Mouse (Mus musculus): ENCODE data around the gene Fuz. TPM values are rescaled to one million over a fixed set of nuclear protein-coding genes. Genes with fewer than 3 reads are reported as not detected.

Gene Fuz
- polyA plus RNA-seq, 1 experiment from 2014 or later = 13.2 TPM

GRCm38 (mm10) chr7:44884637-44885036 lies 11.2 kb upstream of the Fuz start:
- no peak overlapping the region for H3K27ac ChIP-seq (replicated peaks; ENCODE audit: low read depth, low read length)
- 92% methylated on average over 5 of the region's 5 CpGs for WGBS
- H3K4me1 ChIP-seq (ENCODE audit: control insufficient read depth, insufficient read depth, low read length) = no peaks in the 10 kb centered on the region
- no peak overlapping the region for H3K4me2 ChIP-seq (ENCODE audit: low read depth, low read length)
- DNase-seq (ENCODE audit: low spot score) (no peak), ATAC-seq (replicated peaks; ENCODE audit: insufficient number of reproducible peaks, low FRiP score, low TSS enrichment, low read depth) (0 out of 2 replicates have a peak, but pooled peaks have one; percentile 8)
- H3K9me3 ChIP-seq (replicated peaks; ENCODE audit: control insufficient read depth, low read length) = no peaks in the 10 kb centered on the region
- no peak overlapping the region for H3K4me3 ChIP-seq (ENCODE audit: low read depth, low read length)
- no peak overlapping the region for H3K9ac ChIP-seq (replicated peaks; ENCODE audit: low read length)
- H3K36me3 ChIP-seq (replicated peaks; ENCODE audit: control insufficient read depth, insufficient read depth, low read depth, low read length) = peaks cover 22% of the 10 kb centered on the region
- H3K27me3 ChIP-seq (ENCODE audit: control insufficient read depth, insufficient read depth, low read length) = no peaks in the 10 kb centered on the region

- no peak overlapping the region for H3K4me3 ChIP-seq (ENCODE audit: low read depth, low read length)
- DNase-seq (ENCODE audit: low spot score) (no peak), ATAC-seq (replicated peaks; ENCODE audit: insufficient number of reproducible peaks, low FRiP score, low TSS enrichment, low read depth) (no peak)
- no peak overlapping the region for H3K27ac ChIP-seq (replicated peaks; ENCODE audit: low read depth, low read length)
- H3K9me3 ChIP-seq (replicated peaks; ENCODE audit: control insufficient read depth, low read length) = no peaks in the 10 kb centered on the region
- H3K36me3 ChIP-seq (replicated peaks; ENCODE audit: control insufficient read depth, insufficient read depth, low read depth, low read length) = peaks cover 14% of the 10 kb centered on the region
- H3K9ac ChIP-seq (replicated peaks; ENCODE audit: low read length) = no peak overlapping the region
- WGBS = 92% methylated on average over 7 of the region's 7 CpGs
- no peaks in the 10 kb centered on the region for H3K27me3 ChIP-seq (ENCODE audit: control insufficient read depth, insufficient read depth, low read length)
- H3K4me1 ChIP-seq (ENCODE audit: control insufficient read depth, insufficient read depth, low read length) = no peaks in the 10 kb centered on the region
- H3K4me2 ChIP-seq (ENCODE audit: low read depth, low read length) = no peak overlapping the region
These were observed 8.9 kb upstream of the Fuz start for GRCm38 (mm10) chr7:44886964-44887363.

GRCm38 (mm10) chr7:44888256-44889105 lies 7.4 kb upstream of the Fuz start:
- Histone ChIP-seq H3K27ac (replicated peaks; ENCODE audit: low read depth, low read length) (no peak overlapping the region), H3K4me1 (ENCODE audit: control insufficient read depth, insufficient read depth, low read length) (no peaks in the 10 kb centered on the region), H3K36me3 (replicated peaks; ENCODE audit: control insufficient read depth, insufficient read depth, low read depth, low read length) (peaks cover 14% of the 10 kb centered on the region), H3K4me3 (ENCODE audit: low read depth, low read length) (no peak overlapping the region), H3K9ac (replicated peaks; ENCODE audit: low read length) (no peak overlapping the region), H3K9me3 (replicated peaks; ENCODE audit: control insufficient read depth, low read length) (no peaks in the 10 kb centered on the region), H3K27me3 (ENCODE audit: control insufficient read depth, insufficient read depth, low read length) (no peaks in the 10 kb centered on the region), H3K4me2 (ENCODE audit: low read depth, low read length) (no peak overlapping the region)
- WGBS = 95% methylated on average over 13 of the region's 13 CpGs
- DNase-seq (ENCODE audit: low spot score) = no peak
- no peak for ATAC-seq (replicated peaks; ENCODE audit: insufficient number of reproducible peaks, low FRiP score, low TSS enrichment, low read depth)

GRCm38 (mm10) chr7:44890180-44890579 lies 5.7 kb upstream of the Fuz start:
- Histone ChIP-seq H3K4me3 (ENCODE audit: low read depth, low read length) (no peak overlapping the region), H3K4me1 (ENCODE audit: control insufficient read depth, insufficient read depth, low read length) (no peaks in the 10 kb centered on the region), H3K9ac (replicated peaks; ENCODE audit: low read length) (no peak overlapping the region), H3K4me2 (ENCODE audit: low read depth, low read length) (no peak overlapping the region), H3K27me3 (ENCODE audit: control insufficient read depth, insufficient read depth, low read length) (no peaks in the 10 kb centered on the region), H3K9me3 (replicated peaks; ENCODE audit: control insufficient read depth, low read length) (no peaks in the 10 kb centered on the region), H3K27ac (replicated peaks; ENCODE audit: low read depth, low read length) (no peak overlapping the region), H3K36me3 (replicated peaks; ENCODE audit: control insufficient read depth, insufficient read depth, low read depth, low read length) (peaks cover 4% of the 10 kb centered on the region)
- 92% methylated on average over 6 of the region's 7 CpGs for WGBS
- ATAC-seq (replicated peaks; ENCODE audit: insufficient number of reproducible peaks, low FRiP score, low TSS enrichment, low read depth) (no peak), DNase-seq (ENCODE audit: low spot score) (no peak)

GRCm38 (mm10) chr7:44890737-44891136 lies 5.1 kb upstream of the Fuz start:
- no peaks in the 10 kb centered on the region for H3K9me3 ChIP-seq (replicated peaks; ENCODE audit: control insufficient read depth, low read length)
- H3K4me2 ChIP-seq (ENCODE audit: low read depth, low read length) = peak overlapping the region; percentile 88; the same call in 1 of the 2 replicates
- WGBS = 89% methylated on average over 4 of the region's 4 CpGs
- DNase-seq (ENCODE audit: low spot score) = no peak
- H3K27me3 ChIP-seq (ENCODE audit: control insufficient read depth, insufficient read depth, low read length) = no peaks in the 10 kb centered on the region
- no peak overlapping the region; the same call in 1 of the 2 replicates for H3K4me3 ChIP-seq (ENCODE audit: low read depth, low read length)
- no peak overlapping the region for H3K9ac ChIP-seq (replicated peaks; ENCODE audit: low read length)
- peaks cover 4% of the 10 kb centered on the region for H3K36me3 ChIP-seq (replicated peaks; ENCODE audit: control insufficient read depth, insufficient read depth, low read depth, low read length)
- no peaks in the 10 kb centered on the region for H3K4me1 ChIP-seq (ENCODE audit: control insufficient read depth, insufficient read depth, low read length)
- H3K27ac ChIP-seq (replicated peaks; ENCODE audit: low read depth, low read length) = no peak overlapping the region
- no peak for ATAC-seq (replicated peaks; ENCODE audit: insufficient number of reproducible peaks, low FRiP score, low TSS enrichment, low read depth)

- H3K9me3 ChIP-seq (replicated peaks; ENCODE audit: control insufficient read depth, low read length) = no peaks in the 10 kb centered on the region
- H3K4me1 ChIP-seq (ENCODE audit: control insufficient read depth, insufficient read depth, low read length) = no peaks in the 10 kb centered on the region
- no peak for DNase-seq (ENCODE audit: low spot score)
- H3K4me3 ChIP-seq (ENCODE audit: low read depth, low read length) = peak overlapping the region; percentile 92
- no peak for ATAC-seq (replicated peaks; ENCODE audit: insufficient number of reproducible peaks, low FRiP score, low TSS enrichment, low read depth)
- H3K27ac ChIP-seq (replicated peaks; ENCODE audit: low read depth, low read length) = no peak overlapping the region
- peaks cover 4% of the 10 kb centered on the region for H3K36me3 ChIP-seq (replicated peaks; ENCODE audit: control insufficient read depth, insufficient read depth, low read depth, low read length)
- peak overlapping the region; percentile 89 for H3K9ac ChIP-seq (replicated peaks; ENCODE audit: low read length)
- 22% methylated on average over 6 of the region's 6 CpGs for WGBS
- H3K4me2 ChIP-seq (ENCODE audit: low read depth, low read length) = peak overlapping the region; percentile 88
- H3K27me3 ChIP-seq (ENCODE audit: control insufficient read depth, insufficient read depth, low read length) = no peaks in the 10 kb centered on the region
These were observed 4.3 kb upstream of the Fuz start for GRCm38 (mm10) chr7:44891611-44892010.

- peak within 1 kb of the TSS; percentile 89 for H3K9ac ChIP-seq (replicated peaks; ENCODE audit: low read length)
- ATAC-seq (replicated peaks; ENCODE audit: insufficient number of reproducible peaks, low FRiP score, low TSS enrichment, low read depth) (peak; percentile 60), DNase-seq (ENCODE audit: low spot score) (peak; percentile 98)
- peaks cover 4% of the 10 kb centered on the region; the same call in 1 of the 2 replicates for H3K4me1 ChIP-seq (ENCODE audit: control insufficient read depth, insufficient read depth, low read length)
- H3K36me3 ChIP-seq (replicated peaks; ENCODE audit: control insufficient read depth, insufficient read depth, low read depth, low read length) = peaks cover 4% of the 10 kb centered on the region
- no peaks in the 10 kb centered on the region for H3K27me3 ChIP-seq (ENCODE audit: control insufficient read depth, insufficient read depth, low read length)
- H3K4me3 ChIP-seq (ENCODE audit: low read depth, low read length) = peak within 1 kb of the TSS; percentile 92
- under 1% methylated on average over 56 of the region's 56 CpGs for WGBS
- peak within 1 kb of the TSS; percentile 88 for H3K4me2 ChIP-seq (ENCODE audit: low read depth, low read length)
- peak within 1 kb of the TSS; percentile 90 for H3K27ac ChIP-seq (replicated peaks; ENCODE audit: low read depth, low read length)
- H3K9me3 ChIP-seq (replicated peaks; ENCODE audit: control insufficient read depth, low read length) = no peaks in the 10 kb centered on the region
These were observed 3.5 kb upstream of the Fuz start, which contains the start of gene Med25 for GRCm38 (mm10) chr7:44892276-44892921. Med25 (minus strand) TSS chr7:44892712.

- Histone ChIP-seq H3K9ac (replicated peaks; ENCODE audit: low read length) (no peak overlapping the region), H3K4me3 (ENCODE audit: low read depth, low read length) (no peak overlapping the region), H3K27ac (replicated peaks; ENCODE audit: low read depth, low read length) (0 out of 2 replicates have a peak overlapping the region, but pooled peaks have one; percentile 48), H3K9me3 (replicated peaks; ENCODE audit: control insufficient read depth, low read length) (no peaks in the 10 kb centered on the region), H3K4me1 (ENCODE audit: control insufficient read depth, insufficient read depth, low read length) (peaks cover 4% of the 10 kb centered on the region; the same call in 1 of the 2 replicates), H3K36me3 (replicated peaks; ENCODE audit: control insufficient read depth, insufficient read depth, low read depth, low read length) (peaks cover 4% of the 10 kb centered on the region), H3K27me3 (ENCODE audit: control insufficient read depth, insufficient read depth, low read length) (no peaks in the 10 kb centered on the region), H3K4me2 (ENCODE audit: low read depth, low read length) (no peak overlapping the region)
- DNase-seq (ENCODE audit: low spot score) = peak; percentile 8
- no peak for ATAC-seq (replicated peaks; ENCODE audit: insufficient number of reproducible peaks, low FRiP score, low TSS enrichment, low read depth)
- 29% methylated on average over 8 of the region's 8 CpGs for WGBS
These were observed 2.7 kb upstream of the Fuz start for GRCm38 (mm10) chr7:44893197-44893596.

Measured in embryonic facial prominence, embryonic 11.5 days (tissue).